21 mouse cellular contexts compared by ENCODE assay signal in the genomic region with DNA sequence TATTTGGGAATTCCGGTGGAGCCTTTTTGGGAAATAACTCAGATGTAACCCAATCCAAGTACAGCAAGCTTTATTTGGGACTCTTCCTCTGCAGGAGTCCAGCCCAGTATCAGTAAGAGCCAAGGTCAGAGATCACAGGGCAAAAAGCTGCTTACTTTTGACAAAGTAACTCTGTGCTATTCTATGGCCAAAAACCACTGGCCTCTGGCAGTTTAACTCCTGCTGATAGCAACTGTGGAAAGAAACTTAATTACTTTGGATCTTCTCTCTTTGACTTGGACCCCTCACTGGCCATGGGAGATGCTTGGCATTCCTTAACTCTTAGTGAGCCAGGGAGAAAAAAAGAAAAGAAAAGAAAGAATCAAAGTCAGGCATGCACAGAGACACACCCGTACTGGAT. TPM values are rescaled to one million over a fixed set of nuclear protein-coding genes. Genes with fewer than 3 reads are reported as not detected.
DNase-seq lines count a peak whose midpoint lies in the region; ATAC-seq and TF ChIP-seq lines count a peak whose summit lies in the region.
"Had no signal": no experiment of that assay in that cellular context is flagged by ENCODE, and none has a peak within 500 bp of the region (broad histone marks: within the 10 kb centered on the region; RNA-seq: fewer than 3 reads in every experiment).

No protein-coding gene starts in this region.

- no peaks in the 10 kb centered on the region for H3K27me3 ChIP-seq in heart, embryonic 12.5 days (replicated peaks)
- H3K27me3 ChIP-seq in midbrain, postnatal 0 days (ENCODE audit: insufficient read depth, low read length): no peaks in the 10 kb centered on the region
- H3K27me3 ChIP-seq in midbrain, embryonic 13.5 days: no peaks in the 10 kb centered on the region
- H3K27me3 ChIP-seq: forebrain, embryonic 13.5 days; hindbrain, embryonic 12.5 days; liver, embryonic 15.5 days had no signal

- peaks cover 12% of the 10 kb centered on the region for H3K36me3 ChIP-seq in heart, embryonic 12.5 days
- peaks cover 8% of the 10 kb centered on the region; the same call in 1 of the 2 replicates for H3K36me3 ChIP-seq in midbrain, postnatal 0 days (ENCODE audit: insufficient read depth, low read length)
- H3K36me3 ChIP-seq in midbrain, embryonic 13.5 days: peaks cover 10% of the 10 kb centered on the region

- no peak overlapping the region for H3K4me3 ChIP-seq in heart, embryonic 12.5 days
- no peak overlapping the region for H3K4me3 ChIP-seq in midbrain, postnatal 0 days (ENCODE audit: low read depth, low read length)
- H3K4me3 ChIP-seq in midbrain, embryonic 13.5 days (replicated peaks): no peak overlapping the region
- H3K4me3 ChIP-seq: embryonic facial prominence, embryonic 10.5 days; forebrain, embryonic 13.5 days; hindbrain, embryonic 12.5 days; liver, embryonic 15.5 days had no signal

- intact Hi-C loops in heart, postnatal 10 days (cut with DNase I): no loop called here

- no peak for TF ChIP-seq CTCF in midbrain, postnatal 0 days (IDR thresholded peaks at IDR 0.05)

- no peak for ATAC-seq in heart, embryonic 12.5 days (ENCODE audit: insufficient number of reproducible peaks, low FRiP score)
- ATAC-seq in midbrain, postnatal 0 days (ENCODE audit: low FRiP score): no peak
- no peak for ATAC-seq in midbrain, embryonic 13.5 days
- ATAC-seq: forebrain, embryonic 13.5 days had no signal

- WGBS in heart, embryonic 12.5 days: 49% methylated on average over 2 of the region's 2 CpGs
- WGBS in midbrain, postnatal 0 days: 28% methylated on average over 2 of the region's 2 CpGs
- 19% methylated on average over 2 of the region's 2 CpGs for WGBS in midbrain, embryonic 13.5 days

- H3K4me1 ChIP-seq in heart, embryonic 12.5 days (replicated peaks): no peaks in the 10 kb centered on the region
- no peaks in the 10 kb centered on the region for H3K4me1 ChIP-seq in midbrain, postnatal 0 days (ENCODE audit: insufficient read depth, low read length)
- H3K4me1 ChIP-seq in midbrain, embryonic 13.5 days (replicated peaks): no peaks in the 10 kb centered on the region
- H3K4me1 ChIP-seq: forebrain, embryonic 13.5 days; hindbrain, embryonic 12.5 days; liver, embryonic 15.5 days had no signal

- H3K4me2 ChIP-seq in heart, embryonic 12.5 days: no peak overlapping the region
- H3K4me2 ChIP-seq in midbrain, postnatal 0 days (ENCODE audit: low read depth, low read length, poor library complexity, severe bottlenecking): no peak overlapping the region
- H3K4me2 ChIP-seq in midbrain, embryonic 13.5 days (replicated peaks): no peak overlapping the region
- H3K4me2 ChIP-seq: forebrain, embryonic 13.5 days; hindbrain, embryonic 12.5 days; liver, embryonic 15.5 days had no signal

- H3K9ac ChIP-seq in heart, embryonic 12.5 days: no peak overlapping the region
- no peak overlapping the region for H3K9ac ChIP-seq in midbrain, postnatal 0 days (replicated peaks; ENCODE audit: low read length, poor library complexity, severe bottlenecking)
- no peak overlapping the region for H3K9ac ChIP-seq in midbrain, embryonic 13.5 days (replicated peaks)
- H3K9ac ChIP-seq: forebrain, embryonic 13.5 days; hindbrain, embryonic 12.5 days; liver, embryonic 15.5 days had no signal

- H3K9me3 ChIP-seq in heart, embryonic 12.5 days (replicated peaks): 0 out of 2 replicates have a peak, but pooled peaks cover 3% of the 10 kb centered on the region
- H3K9me3 ChIP-seq in midbrain, postnatal 0 days (ENCODE audit: low read length): no peaks in the 10 kb centered on the region
- no peaks in the 10 kb centered on the region for H3K9me3 ChIP-seq in midbrain, embryonic 13.5 days
- H3K9me3 ChIP-seq: embryonic facial prominence, embryonic 10.5 days; forebrain, embryonic 13.5 days; hindbrain, embryonic 12.5 days; liver, embryonic 15.5 days had no signal

- H3K27ac ChIP-seq in heart, embryonic 12.5 days (ENCODE audit: poor library complexity, severe bottlenecking): no peak overlapping the region
- no peak overlapping the region for H3K27ac ChIP-seq in midbrain, postnatal 0 days (ENCODE audit: low read depth, low read length)
- no peak overlapping the region for H3K27ac ChIP-seq in midbrain, embryonic 13.5 days
- H3K27ac ChIP-seq: embryonic facial prominence, embryonic 10.5 days; forebrain, embryonic 13.5 days; hindbrain, embryonic 12.5 days; liver, embryonic 15.5 days; stomach, postnatal 0 days had no signal

- DNase-seq in heart, postnatal 10 days: peak; percentile 10 to 19
- peak; percentile 1 for DNase-seq in midbrain, postnatal 0 days (ENCODE audit: low spot score)
- DNase-seq in R1 (ENCODE audit: low read depth, low spot score): peak; percentile 96
- DNase-seq in mesoderm, embryonic 11.5 days (ENCODE audit: low read depth, low spot score): peak; percentile 12
- no peak for DNase-seq in adrenal gland, postnatal 14 days
- no peak for DNase-seq in thymus, postnatal 25 days
- DNase-seq: adrenal gland, postnatal 10 days; cerebellum, adult 11-12 months; cerebellum, postnatal 14 days; gastrocnemius, postnatal 14 days; lung, postnatal 10 days; retina, postnatal 1 day; right cerebral cortex, postnatal 4 days; thymus, postnatal 14 days had no signal

RNA-seq across cellular contexts. Expression of a gene that starts 15.0 kb away (rescaled TPM):
- total RNA-seq in heart, postnatal 10 days (2021): 100 to 1,000 TPM; 117 to 118 TPM
- 17.9 and 20.3 TPM in 2 replicates for polyA plus RNA-seq in heart, embryonic 12.5 days (2016; fragmentation: Nextera tagmentation; extraction: Ambion mirVana)
- 220 and 221 TPM in 2 replicates for total RNA-seq in midbrain, postnatal 0 days (2014; rRNA removed)
- 24.2 and 25.8 TPM in 2 replicates for polyA plus RNA-seq in midbrain, postnatal 0 days (2015; fragmentation: Nextera tagmentation; extraction: Ambion mirVana)
- 22.5 and 23.1 TPM in 2 replicates for polyA plus RNA-seq in midbrain, embryonic 13.5 days (2015; fragmentation: Nextera tagmentation; extraction: Ambion mirVana)
- 117 and 125 TPM in 2 replicates for total RNA-seq in adrenal gland, postnatal 14 days (2021)

RNA-seq across cellular contexts. Expression of a gene that starts 35.7 kb away (rescaled TPM):
- total RNA-seq in heart, postnatal 10 days (2021): 10 to 100 TPM; 20.7 to 21.4 TPM
- polyA plus RNA-seq in heart, embryonic 12.5 days (2016; fragmentation: Nextera tagmentation; extraction: Ambion mirVana): 108 and 109 TPM in 2 replicates
- 35.7 and 42.4 TPM in 2 replicates for total RNA-seq in midbrain, postnatal 0 days (2014; rRNA removed)
- polyA plus RNA-seq in midbrain, postnatal 0 days (2015; fragmentation: Nextera tagmentation; extraction: Ambion mirVana): 44.9 and 45.1 TPM in 2 replicates
- polyA plus RNA-seq in midbrain, embryonic 13.5 days (2015; fragmentation: Nextera tagmentation; extraction: Ambion mirVana): 74.0 and 75.3 TPM in 2 replicates
- total RNA-seq in adrenal gland, postnatal 14 days (2021): 80.6 and 86.8 TPM in 2 replicates

RNA-seq across cellular contexts. Expression of a gene that starts 35.8 kb away (rescaled TPM):
- 10 to 100 TPM; 43.5 to 45.8 TPM for total RNA-seq in heart, postnatal 10 days (2021)
- polyA plus RNA-seq in heart, embryonic 12.5 days (2016; fragmentation: Nextera tagmentation; extraction: Ambion mirVana): 36.5 and 36.9 TPM in 2 replicates
- total RNA-seq in midbrain, postnatal 0 days (2014; rRNA removed): 45.5 and 50.9 TPM in 2 replicates
- 29.1 and 30.3 TPM in 2 replicates for polyA plus RNA-seq in midbrain, postnatal 0 days (2015; fragmentation: Nextera tagmentation; extraction: Ambion mirVana)
- polyA plus RNA-seq in midbrain, embryonic 13.5 days (2015; fragmentation: Nextera tagmentation; extraction: Ambion mirVana): 43.3 and 48.3 TPM in 2 replicates
- total RNA-seq in adrenal gland, postnatal 14 days (2021): 45.7 and 55.3 TPM in 2 replicates

Comparison
In these comparisons a context has a peak if more than half of its experiments do, and no peak if none do; other contexts are left out.
1. DNase-seq: peak in heart, postnatal 10 days (2 of 2), midbrain, postnatal 0 days (single experiment), R1 (single experiment) and mesoderm, embryonic 11.5 days (single experiment); none in adrenal gland, postnatal 14 days (single experiment) and thymus, postnatal 25 days (single experiment).